In genomic region chr12:99670762-99671152, GRCm38 (mm10) we compare ENCODE assay signal across 8 mouse cellular contexts.
A peak's percentile ranks its signal among the peaks of the same experiment; 100 is the strongest.
DNase-seq lines count a peak whose midpoint lies in the region; ATAC-seq and TF ChIP-seq lines count a peak whose summit lies in the region.
"Had no signal": no experiment of that assay in that cellular context is flagged by ENCODE, and none has a peak within 500 bp of the region (broad histone marks: within the 10 kb centered on the region; RNA-seq: fewer than 3 reads in every experiment).

No protein-coding gene starts in this region.

- 0 out of 2 replicates have a peak overlapping the region, but pooled peaks have one; percentile 1 for H3K9ac ChIP-seq in embryonic facial prominence, embryonic 14.5 days (ENCODE audit: low read depth, low read length)
- H3K9ac ChIP-seq in hindbrain, embryonic 16.5 days (ENCODE audit: low read depth, low read length) = 0 out of 2 replicates have a peak overlapping the region, but pooled peaks have one; percentile 9
- no peak overlapping the region for H3K9ac ChIP-seq in neural tube, embryonic 15.5 days (replicated peaks)

- no peaks in the 10 kb centered on the region for H3K27me3 ChIP-seq in embryonic facial prominence, embryonic 14.5 days (replicated peaks; ENCODE audit: control insufficient read depth, insufficient read depth, low read length)
- H3K27me3 ChIP-seq in hindbrain, embryonic 16.5 days (replicated peaks; ENCODE audit: control insufficient read depth, insufficient read depth, low read length) = no peaks in the 10 kb centered on the region
- H3K27me3 ChIP-seq in neural tube, embryonic 15.5 days (replicated peaks) = no peaks in the 10 kb centered on the region

- 53% methylated on average over 7 of the region's 7 CpGs for WGBS in embryonic facial prominence, embryonic 14.5 days
- 40% methylated on average over 7 of the region's 7 CpGs for WGBS in hindbrain, embryonic 16.5 days
- WGBS in neural tube, embryonic 15.5 days = 40% methylated on average over 7 of the region's 7 CpGs

- intact Hi-C loops in left cerebral cortex, postnatal 4 days (cut with DNase I) = no loop called here

- TF ChIP-seq CTCF in layer of hippocampus, adult 2 months (conservative IDR thresholded peaks at IDR 0.05) = no peak

- peaks cover 5% of the 10 kb centered on the region; the same call in 1 of the 2 replicates for H3K4me1 ChIP-seq in embryonic facial prominence, embryonic 14.5 days (ENCODE audit: control insufficient read depth, insufficient read depth, low read length)
- H3K4me1 ChIP-seq in hindbrain, embryonic 16.5 days (ENCODE audit: control insufficient read depth, insufficient read depth, low read depth, low read length) = peaks cover 16% of the 10 kb centered on the region
- peaks cover 21% of the 10 kb centered on the region for H3K4me1 ChIP-seq in neural tube, embryonic 15.5 days

- ATAC-seq in embryonic facial prominence, embryonic 14.5 days (ENCODE audit: low read depth) = peak; percentile 65
- peak; percentile 64; the same call in 1 of the 2 replicates for ATAC-seq in hindbrain, embryonic 16.5 days
- peak; percentile 55 for ATAC-seq in neural tube, embryonic 15.5 days (ENCODE audit: low FRiP score)

- no peak for DNase-seq in layer of hippocampus, adult 2 months (ENCODE audit: low spot score in 2 of 2)
- DNase-seq in layer of hippocampus, adult 9-10 months (ENCODE audit: low spot score) = no peak
- DNase-seq in embryonic facial prominence, embryonic 14.5 days (ENCODE audit: low spot score) = no peak
- no peak for DNase-seq in cerebellum, adult 8-10 months
- DNase-seq in left cerebral cortex, postnatal 4 days = no peak
- DNase-seq: thymus, postnatal 14 days had no signal

- peak overlapping the region; percentile 37 for H3K4me3 ChIP-seq in layer of hippocampus, adult 2 months
- H3K4me3 ChIP-seq in embryonic facial prominence, embryonic 14.5 days (ENCODE audit: low read depth, low read length) = 0 out of 2 replicates have a peak overlapping the region, but pooled peaks have one; percentile 1
- H3K4me3 ChIP-seq in hindbrain, embryonic 16.5 days (ENCODE audit: low read length) = no peak overlapping the region
- H3K4me3 ChIP-seq in neural tube, embryonic 15.5 days (replicated peaks) = no peak overlapping the region

- peak overlapping the region; percentile 38 for H3K4me2 ChIP-seq in embryonic facial prominence, embryonic 14.5 days (ENCODE audit: low read depth, low read length)
- peak overlapping the region; percentile 37 for H3K4me2 ChIP-seq in hindbrain, embryonic 16.5 days (ENCODE audit: low read length)
- H3K4me2 ChIP-seq in neural tube, embryonic 15.5 days = peak overlapping the region; percentile 41

- no peaks in the 10 kb centered on the region for H3K36me3 ChIP-seq in embryonic facial prominence, embryonic 14.5 days (ENCODE audit: control insufficient read depth, insufficient read depth, low read length)
- H3K36me3 ChIP-seq in hindbrain, embryonic 16.5 days (ENCODE audit: control insufficient read depth, insufficient read depth, low read length) = no peaks in the 10 kb centered on the region
- H3K36me3 ChIP-seq in neural tube, embryonic 15.5 days = no peaks in the 10 kb centered on the region

- peak overlapping the region; percentile 21 for H3K27ac ChIP-seq in layer of hippocampus, adult 2 months
- H3K27ac ChIP-seq in embryonic facial prominence, embryonic 14.5 days (replicated peaks; ENCODE audit: low read depth, low read length) = no peak overlapping the region; the same call in 1 of the 2 replicates
- H3K27ac ChIP-seq in hindbrain, embryonic 16.5 days (ENCODE audit: low read depth, low read length) = peak overlapping the region; percentile 24; the same call in 1 of the 2 replicates
- no peak overlapping the region for H3K27ac ChIP-seq in neural tube, embryonic 15.5 days (replicated peaks)

- H3K9me3 ChIP-seq in embryonic facial prominence, embryonic 14.5 days (ENCODE audit: control insufficient read depth, low read length) = no peaks in the 10 kb centered on the region
- H3K9me3 ChIP-seq in hindbrain, embryonic 16.5 days (ENCODE audit: control insufficient read depth, low read length) = no peaks in the 10 kb centered on the region
- H3K9me3 ChIP-seq in neural tube, embryonic 15.5 days (replicated peaks) = no peaks in the 10 kb centered on the region

Comparison
In these comparisons a context has a peak if more than half of its experiments do, and no peak if none do; other contexts are left out.
1. H3K27ac ChIP-seq: peak in layer of hippocampus, adult 2 months (single experiment) and hindbrain, embryonic 16.5 days (single experiment); none in embryonic facial prominence, embryonic 14.5 days (single experiment) and neural tube, embryonic 15.5 days (single experiment).
2. H3K4me3 ChIP-seq: peak in layer of hippocampus, adult 2 months (single experiment) and embryonic facial prominence, embryonic 14.5 days (single experiment); none in hindbrain, embryonic 16.5 days (single experiment) and neural tube, embryonic 15.5 days (single experiment).
3. Peak in every context shown above with its lines, with median percentiles within 50 percentile points of each other: ATAC-seq and H3K4me2 ChIP-seq.